Mouse (Mus musculus): Measurements from ENCODE around the gene Bmp8a.

DNA sequence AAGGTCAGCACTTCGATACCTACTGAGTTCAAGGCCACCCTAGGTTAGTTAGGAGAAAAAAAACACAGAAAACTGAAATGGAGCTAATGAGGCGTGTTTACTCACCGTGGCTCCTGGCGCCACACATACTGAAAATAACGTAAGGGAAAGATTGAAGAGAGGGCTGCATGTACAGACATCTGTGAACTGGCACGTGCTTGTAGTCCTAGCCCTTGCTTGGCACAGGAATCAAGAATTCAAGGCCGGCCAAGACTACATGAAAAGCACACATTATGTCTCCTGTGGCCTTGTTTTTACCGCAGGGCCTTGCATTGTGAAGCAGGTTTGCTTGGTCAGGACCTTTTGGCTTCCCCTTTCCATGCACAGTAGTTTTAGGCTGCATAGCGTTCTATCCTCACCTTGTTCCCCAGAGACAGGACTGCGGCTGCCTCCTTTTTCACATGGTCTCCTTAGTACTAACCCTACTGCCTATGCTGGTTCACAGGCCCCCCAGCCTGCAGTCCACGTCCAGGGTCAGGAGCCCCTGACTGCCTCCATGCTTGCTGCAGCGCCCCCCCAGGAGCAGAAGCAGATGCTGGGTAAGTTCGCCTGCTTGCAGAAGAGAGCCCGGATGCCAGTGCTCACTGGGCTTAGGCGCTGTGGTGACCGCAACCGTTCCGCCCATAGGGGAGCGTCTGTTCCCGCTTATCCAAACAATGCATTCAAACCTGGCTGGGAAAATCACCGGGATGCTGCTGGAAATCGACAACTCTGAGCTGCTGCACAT is 45.7 kb downstream of the Bmp8a start:
- TF ChIP-seq CTCF (IDR thresholded peaks at IDR 0.05; ENCODE audit: control insufficient read depth, insufficient read depth, insufficient read length) (no peak), MYOD1 (IDR thresholded peaks at IDR 0.05; ENCODE audit: control insufficient read depth, insufficient read length, low read depth) (no peak), USF1 (IDR thresholded peaks at IDR 0.05; ENCODE audit: low read depth) (no peak)

Measured in C2C12 (cell line).